Mouse (Mus musculus): ENCODE measurements around the gene Rmnd5a. TPM values are rescaled to one million over a fixed set of nuclear protein-coding genes. Genes with fewer than 3 reads are reported as not detected.

The Rmnd5a gene
- total RNA-seq, 1 experiment: 52.3 TPM

DNA sequence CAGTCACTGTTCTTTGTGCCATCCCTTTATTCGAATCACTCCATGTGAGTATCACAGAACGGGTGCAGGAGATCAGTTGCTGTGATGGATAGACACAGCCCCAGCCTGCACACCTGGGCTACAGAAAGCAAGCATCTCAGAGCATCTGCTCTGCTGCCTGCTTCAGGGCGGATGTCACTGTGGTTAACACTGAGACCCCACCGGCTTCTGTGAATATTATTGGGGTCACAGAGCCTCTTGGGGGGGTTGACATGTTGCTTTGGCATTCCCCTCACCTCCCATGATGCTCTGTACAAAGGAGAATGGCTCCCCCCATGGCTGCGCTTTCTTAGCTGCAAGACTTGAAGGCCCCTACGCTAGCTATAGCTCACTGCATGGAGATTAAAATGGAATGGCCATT lies 71.0 kb downstream of the Rmnd5a start:
- Histone ChIP-seq H3K4me1 (ENCODE audit: control insufficient read depth in 2 of 2, insufficient read depth in 2 of 2, low read length in 2 of 2, poor library complexity in 1 of 2) (no peaks in the 10 kb centered on the region), H3K4me3 (ENCODE audit: insufficient read depth in 1 of 2, low read depth in 1 of 2, low read length in 2 of 2, poor library complexity in 1 of 2, severe bottlenecking in 1 of 2) (no peak overlapping the region), H3K9me3 (ENCODE audit: control insufficient read depth, insufficient read depth, low read depth, low read length) (no peaks in the 10 kb centered on the region), H3K36me3 (ENCODE audit: control insufficient read depth, insufficient read depth, low read length, poor library complexity, severe bottlenecking) (no peaks in the 10 kb centered on the region), H3K9ac (ENCODE audit: insufficient read depth, low read depth, low read length, poor library complexity, severe bottlenecking) (no peak overlapping the region), H3K27ac (ENCODE audit: insufficient read depth, low read depth, low read length, poor library complexity, severe bottlenecking) (no peak overlapping the region)
- no peak for DNase-seq (ENCODE audit: low read depth, low spot score)
- in situ Hi-C loops (cut with MboI; ENCODE audit: low sequenced_read_pairs in 2 of 2, unreplicated experiment in 2 of 2): no loop called here
- no peak for TF ChIP-seq ZNF384 (IDR thresholded peaks at IDR 0.05; ENCODE audit: low read depth, low read length)
- TF ChIP-seq CHD2 (IDR thresholded peaks at IDR 0.05; ENCODE audit: low read depth, low read length): no peak
- TF ChIP-seq MAFK (IDR thresholded peaks at IDR 0.05; ENCODE audit: insufficient read depth, low read depth, low read length): no peak
- TF ChIP-seq HCFC1 (IDR thresholded peaks at IDR 0.05; ENCODE audit: borderline replicate concordance, insufficient read depth, low read length): no peak
- no peak for TF ChIP-seq ZC3H11A (IDR thresholded peaks at IDR 0.05; ENCODE audit: borderline replicate concordance, low read depth, low read length)

DNA sequence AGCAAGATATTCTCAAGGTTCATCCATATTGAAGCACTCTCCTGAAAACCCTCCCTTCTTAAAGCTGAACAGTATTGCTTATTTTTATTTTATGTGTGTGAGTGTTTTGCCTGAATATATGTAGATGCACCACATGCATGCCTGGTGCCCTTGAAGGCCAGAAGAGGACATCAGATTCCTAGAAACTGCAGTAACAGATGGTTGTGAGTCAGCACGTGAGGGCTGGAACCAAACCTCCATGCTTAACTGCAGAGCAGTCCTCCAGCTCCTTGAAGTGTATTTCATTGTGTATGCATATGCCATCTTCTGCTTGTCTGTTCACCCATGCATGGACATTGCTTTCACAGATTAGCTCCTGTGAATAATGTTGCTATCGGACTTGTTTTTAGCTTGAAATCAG lies 76.4 kb downstream of the Rmnd5a start:
- H3K9ac ChIP-seq (ENCODE audit: insufficient read depth, low read depth, low read length, poor library complexity, severe bottlenecking): no peak overlapping the region
- H3K9me3 ChIP-seq (ENCODE audit: control insufficient read depth, insufficient read depth, low read depth, low read length): no peaks in the 10 kb centered on the region
- no peak for DNase-seq (ENCODE audit: low read depth, low spot score)
- H3K4me3 ChIP-seq (ENCODE audit: insufficient read depth in 1 of 2, low read depth in 1 of 2, low read length in 2 of 2, poor library complexity in 1 of 2, severe bottlenecking in 1 of 2): no peak overlapping the region
- in situ Hi-C loops (cut with MboI; ENCODE audit: low sequenced_read_pairs in 2 of 2, unreplicated experiment in 2 of 2): no loop called here
- no peaks in the 10 kb centered on the region for H3K4me1 ChIP-seq (ENCODE audit: control insufficient read depth in 2 of 2, insufficient read depth in 2 of 2, low read length in 2 of 2, poor library complexity in 1 of 2)
- H3K27ac ChIP-seq (ENCODE audit: insufficient read depth, low read depth, low read length, poor library complexity, severe bottlenecking): no peak overlapping the region
- H3K36me3 ChIP-seq (ENCODE audit: control insufficient read depth, insufficient read depth, low read length, poor library complexity, severe bottlenecking): no peaks in the 10 kb centered on the region
- no peak for TF ChIP-seq MAFK (IDR thresholded peaks at IDR 0.05; ENCODE audit: insufficient read depth, low read depth, low read length)
- no peak for TF ChIP-seq CHD2 (IDR thresholded peaks at IDR 0.05; ENCODE audit: low read depth, low read length)
- no peak for TF ChIP-seq ZC3H11A (IDR thresholded peaks at IDR 0.05; ENCODE audit: borderline replicate concordance, low read depth, low read length)
- TF ChIP-seq HCFC1 (IDR thresholded peaks at IDR 0.05; ENCODE audit: borderline replicate concordance, insufficient read depth, low read length): no peak
- no peak for TF ChIP-seq ZNF384 (IDR thresholded peaks at IDR 0.05; ENCODE audit: low read depth, low read length)

DNA sequence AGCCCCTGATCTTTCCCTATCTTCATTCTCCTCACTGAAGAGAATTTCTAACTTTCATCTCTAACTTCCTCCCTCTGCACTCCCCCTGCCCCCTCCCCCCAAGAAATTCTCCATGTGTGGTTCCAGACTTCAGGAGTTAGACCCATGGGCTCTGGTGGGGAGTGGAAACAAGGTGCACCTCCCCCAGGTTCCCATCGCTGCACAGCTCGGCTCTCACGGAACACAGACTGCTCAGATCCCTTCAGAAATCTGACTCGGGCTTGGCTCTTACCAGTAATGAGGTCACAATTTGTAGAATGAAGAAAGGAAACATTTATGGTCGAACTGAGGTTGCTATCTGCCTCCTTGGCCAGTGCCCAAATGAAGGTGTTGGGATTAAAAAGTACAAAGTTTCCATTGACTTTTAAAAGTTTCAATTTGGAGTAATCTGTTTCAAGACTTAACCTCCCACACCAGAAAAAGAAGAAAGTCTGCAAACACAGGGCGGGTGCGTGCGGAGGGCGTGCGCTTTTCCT lies 79.2 kb downstream of the Rmnd5a start:
- Histone ChIP-seq H3K4me1 (ENCODE audit: control insufficient read depth in 2 of 2, insufficient read depth in 2 of 2, low read length in 2 of 2, poor library complexity in 1 of 2) (no peaks in the 10 kb centered on the region), H3K27ac (ENCODE audit: insufficient read depth, low read depth, low read length, poor library complexity, severe bottlenecking) (no peak overlapping the region)
- in situ Hi-C loops (cut with MboI; ENCODE audit: low sequenced_read_pairs in 2 of 2, unreplicated experiment in 2 of 2): no loop called here

DNA sequence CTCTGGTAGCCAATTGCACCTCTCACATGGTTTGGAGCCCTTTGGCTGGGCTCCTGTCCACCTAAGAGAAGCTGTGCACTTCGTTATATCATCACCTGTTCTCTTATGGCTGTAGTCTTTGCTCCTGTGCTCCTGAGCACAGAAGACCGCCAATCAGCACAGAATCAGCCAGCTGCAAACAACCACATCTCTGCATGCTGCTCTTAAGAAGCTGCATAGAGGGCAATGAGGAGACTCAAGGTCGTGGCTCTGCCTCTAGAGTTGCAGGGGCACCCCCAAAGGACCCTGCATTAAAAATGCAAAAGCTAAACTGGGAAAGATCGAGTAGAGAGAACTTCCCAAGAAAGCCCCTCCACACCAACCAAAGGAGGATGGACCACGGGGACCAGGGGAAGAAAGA lies 79.7 kb downstream of the Rmnd5a start:
- no peak for DNase-seq (ENCODE audit: low read depth, low spot score)

More for the DNA sequence above, 79.2 kb downstream of the Rmnd5a start:
- TF ChIP-seq HCFC1 (IDR thresholded peaks at IDR 0.05; ENCODE audit: borderline replicate concordance, insufficient read depth, low read length) (no peak), CHD2 (IDR thresholded peaks at IDR 0.05; ENCODE audit: low read depth, low read length) (no peak), ZNF384 (IDR thresholded peaks at IDR 0.05; ENCODE audit: low read depth, low read length) (no peak), ZC3H11A (IDR thresholded peaks at IDR 0.05; ENCODE audit: borderline replicate concordance, low read depth, low read length) (no peak), MAFK (IDR thresholded peaks at IDR 0.05; ENCODE audit: insufficient read depth, low read depth, low read length) (no peak)
- Histone ChIP-seq H3K9ac (ENCODE audit: insufficient read depth, low read depth, low read length, poor library complexity, severe bottlenecking) (no peak overlapping the region), H3K4me3 (ENCODE audit: insufficient read depth in 1 of 2, low read depth in 1 of 2, low read length in 2 of 2, poor library complexity in 1 of 2, severe bottlenecking in 1 of 2) (no peak overlapping the region), H3K36me3 (ENCODE audit: control insufficient read depth, insufficient read depth, low read length, poor library complexity, severe bottlenecking) (no peaks in the 10 kb centered on the region), H3K9me3 (ENCODE audit: control insufficient read depth, insufficient read depth, low read depth, low read length) (no peaks in the 10 kb centered on the region)
- no peak for DNase-seq (ENCODE audit: low read depth, low spot score)

More for the DNA sequence above, 79.7 kb downstream of the Rmnd5a start:
- H3K9ac ChIP-seq (ENCODE audit: insufficient read depth, low read depth, low read length, poor library complexity, severe bottlenecking): no peak overlapping the region
- no peak overlapping the region for H3K4me3 ChIP-seq (ENCODE audit: insufficient read depth in 1 of 2, low read depth in 1 of 2, low read length in 2 of 2, poor library complexity in 1 of 2, severe bottlenecking in 1 of 2)
- H3K4me1 ChIP-seq (ENCODE audit: control insufficient read depth in 2 of 2, insufficient read depth in 2 of 2, low read length in 2 of 2, poor library complexity in 1 of 2): no peaks in the 10 kb centered on the region
- in situ Hi-C loops (cut with MboI; ENCODE audit: low sequenced_read_pairs in 2 of 2, unreplicated experiment in 2 of 2): no loop called here
- H3K36me3 ChIP-seq (ENCODE audit: control insufficient read depth, insufficient read depth, low read length, poor library complexity, severe bottlenecking): no peaks in the 10 kb centered on the region
- H3K9me3 ChIP-seq (ENCODE audit: control insufficient read depth, insufficient read depth, low read depth, low read length): no peaks in the 10 kb centered on the region
- H3K27ac ChIP-seq (ENCODE audit: insufficient read depth, low read depth, low read length, poor library complexity, severe bottlenecking): no peak overlapping the region
- TF ChIP-seq MAFK (IDR thresholded peaks at IDR 0.05; ENCODE audit: insufficient read depth, low read depth, low read length): no peak
- TF ChIP-seq HCFC1 (IDR thresholded peaks at IDR 0.05; ENCODE audit: borderline replicate concordance, insufficient read depth, low read length): no peak
- no peak for TF ChIP-seq CHD2 (IDR thresholded peaks at IDR 0.05; ENCODE audit: low read depth, low read length)
- TF ChIP-seq ZC3H11A (IDR thresholded peaks at IDR 0.05; ENCODE audit: borderline replicate concordance, low read depth, low read length): no peak
- no peak for TF ChIP-seq ZNF384 (IDR thresholded peaks at IDR 0.05; ENCODE audit: low read depth, low read length)
